Mouse (Mus musculus): ENCODE measurements around the gene Taar3.

DNA sequence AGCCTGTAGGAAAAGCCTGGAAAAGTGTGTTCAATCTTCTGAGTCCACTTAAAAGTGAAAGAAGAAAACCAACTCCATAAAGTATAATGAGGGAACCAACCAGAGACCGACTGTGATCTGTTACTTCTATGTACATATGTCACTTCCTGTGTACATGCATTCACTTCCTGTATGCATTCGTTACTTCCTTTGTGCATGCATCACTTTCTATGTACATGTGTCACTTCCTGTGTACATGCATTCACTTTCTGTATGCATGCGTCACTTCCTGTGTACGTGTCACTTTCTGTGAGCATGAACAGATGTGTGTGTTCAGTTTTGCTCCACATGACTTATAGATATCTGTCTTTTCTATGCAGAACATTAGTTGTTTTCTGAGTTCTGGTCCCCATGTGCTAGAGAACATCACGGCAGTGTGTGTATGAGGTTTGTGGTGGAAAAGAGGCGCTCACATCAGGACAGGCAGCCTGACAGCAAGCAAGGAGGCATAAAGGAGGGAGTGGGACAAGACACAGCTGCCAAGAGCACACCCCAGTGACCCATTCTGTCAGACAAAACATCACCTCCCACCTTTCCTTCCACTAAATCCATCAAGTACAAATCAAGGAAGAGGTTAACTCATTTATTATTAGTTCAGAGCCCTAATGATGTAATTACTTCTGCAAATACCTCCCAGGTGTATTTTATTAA, 15.7 kb downstream of the Taar3 start:
- TF ChIP-seq POLR2A (IDR thresholded peaks at IDR 0.05; ENCODE audit: low read depth, low read length): no peak
- no peak for TF ChIP-seq CTCF (conservative IDR thresholded peaks at IDR 0.05; ENCODE audit: insufficient read depth, insufficient read length, low read depth, low read length)

Measured in kidney, adult 2 months (tissue).